Mouse (Mus musculus): Measurements from ENCODE around the gene Catsper4. TPM values are rescaled to one million over a fixed set of nuclear protein-coding genes. Genes with fewer than 3 reads are reported as not detected.

The Catsper4 gene
- polyA plus RNA-seq, 1 experiment, result not detected

DNA sequence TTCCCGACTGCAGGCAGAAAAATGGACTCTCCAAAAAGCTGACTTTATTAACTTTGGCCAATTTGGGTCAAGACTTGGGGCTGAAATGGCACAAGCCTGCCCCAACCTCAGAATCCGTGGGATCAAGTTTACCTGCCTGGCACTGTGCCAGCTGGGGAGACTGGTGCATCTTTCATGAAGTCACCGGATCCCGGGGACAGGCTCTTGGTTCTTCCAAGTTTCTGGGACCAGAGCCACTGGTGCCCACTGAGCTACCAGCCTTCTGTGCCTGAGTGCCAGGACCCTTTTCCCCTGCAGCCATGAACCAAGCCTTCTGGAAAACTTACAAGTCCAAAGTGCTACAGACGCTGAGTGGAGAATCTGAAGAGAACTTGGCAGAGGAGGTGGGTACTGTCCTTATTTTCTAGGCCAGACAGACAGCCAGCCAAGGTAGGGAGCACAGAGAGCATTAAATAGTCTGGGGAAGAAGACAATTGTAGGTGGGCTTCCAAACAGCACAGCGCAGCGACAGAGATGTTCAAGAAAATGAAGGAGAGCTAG, 19.6 kb upstream of the Catsper4 start, which contains the start of gene Gm30191:
Gene Gm30191 (plus strand): TSS at position 217 of the 540 bp plus-strand sequence.
- TF ChIP-seq POLR2A (IDR thresholded peaks at IDR 0.05; ENCODE audit: borderline replicate concordance, insufficient read depth, low read length) (no peak), CTCF (IDR thresholded peaks at IDR 0.05; ENCODE audit: borderline replicate concordance, insufficient read depth, low read depth, low read length) (no peak)
- 5% methylated on average over 7 of the region's 7 CpGs for WGBS
- H3K4me1 ChIP-seq (ENCODE audit: control insufficient read depth, insufficient read depth, low read length), result no peaks in the 10 kb centered on the region
- no peak within 1 kb of the TSS for H3K27ac ChIP-seq (ENCODE audit: insufficient read depth, low read length)
- peak; percentile 32 to 33 for DNase-seq
- H3K4me3 ChIP-seq (replicated peaks; ENCODE audit: insufficient read depth, low read depth, low read length), result no peak within 1 kb of the TSS
- H3K27me3 ChIP-seq (ENCODE audit: control insufficient read depth, insufficient read depth, low read length), result peaks cover 2% of the 10 kb centered on the region; the same call in 1 of the 2 replicates

DNA sequence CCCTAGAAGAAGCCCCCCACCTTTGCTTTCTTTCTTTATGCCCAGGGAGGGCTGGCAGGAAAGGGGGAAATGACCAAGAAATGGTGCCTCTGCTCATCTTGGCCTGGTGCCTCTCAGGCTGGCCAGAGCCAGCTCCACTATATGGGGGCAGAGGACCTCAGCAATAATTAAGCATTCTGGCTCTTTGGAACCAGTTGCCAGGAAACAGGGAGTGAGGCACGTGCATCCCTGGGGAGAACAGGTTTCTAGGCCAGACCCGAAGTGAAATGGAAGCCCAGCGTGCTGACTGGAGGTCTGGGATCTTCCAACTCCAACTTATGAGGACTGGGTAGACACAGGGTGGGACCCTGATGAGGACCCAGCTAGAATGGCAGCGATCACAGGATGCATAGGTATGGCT, 19.1 kb upstream of the Catsper4 start:
- Histone ChIP-seq H3K27me3 (ENCODE audit: control insufficient read depth, insufficient read depth, low read length) (no peaks in the 10 kb centered on the region; the same call in 1 of the 2 replicates), H3K27ac (ENCODE audit: insufficient read depth, low read length) (no peak overlapping the region), H3K4me3 (replicated peaks; ENCODE audit: insufficient read depth, low read depth, low read length) (no peak overlapping the region), H3K4me1 (ENCODE audit: control insufficient read depth, insufficient read depth, low read length) (no peaks in the 10 kb centered on the region)
- DNase-seq, result peak; percentile 21 to 30
- TF ChIP-seq POLR2A (IDR thresholded peaks at IDR 0.05; ENCODE audit: borderline replicate concordance, insufficient read depth, low read length) (no peak), CTCF (IDR thresholded peaks at IDR 0.05; ENCODE audit: borderline replicate concordance, insufficient read depth, low read depth, low read length) (no peak)
- WGBS, result 9% methylated on average over 4 of the region's 4 CpGs

DNA sequence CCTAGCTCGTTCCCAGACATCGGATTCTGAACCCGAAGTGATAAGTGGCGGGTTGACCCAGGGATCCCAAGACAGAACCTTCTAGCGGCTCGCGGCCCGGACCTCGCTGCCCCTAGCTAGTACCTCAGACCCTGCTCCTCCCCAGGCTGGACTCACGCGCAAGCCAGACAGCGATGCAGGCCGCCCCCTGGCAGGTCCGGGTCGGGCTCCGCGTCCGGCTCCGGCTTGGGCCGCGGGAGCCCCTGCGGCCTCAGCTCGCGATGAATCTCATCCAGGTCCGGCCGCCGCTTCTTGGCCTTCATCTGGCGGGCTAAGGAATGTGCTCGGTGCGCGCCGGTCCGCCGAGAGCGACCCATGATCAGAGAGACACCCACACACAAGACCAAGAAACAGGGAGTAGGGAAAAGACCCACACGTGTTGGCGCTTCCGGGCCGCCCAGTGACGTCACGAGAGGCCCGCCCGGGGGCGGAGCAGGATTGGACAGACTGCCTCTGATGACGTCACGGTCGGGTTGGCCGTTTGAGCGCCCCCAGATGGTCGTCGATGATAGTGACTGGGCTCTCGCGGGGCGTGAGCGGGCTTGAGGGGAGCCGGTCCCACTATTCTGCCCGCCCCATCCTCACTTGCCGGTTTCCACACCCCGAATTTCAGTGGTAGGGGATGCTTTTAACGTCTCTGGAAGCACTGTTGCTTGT, 18.1 kb upstream of the Catsper4 start, which contains the start of gene Zfp593:
Gene Zfp593 (minus strand): TSS at position 445 of the 696 bp plus-strand sequence.
- peak within 1 kb of the TSS; percentile 86 for H3K4me3 ChIP-seq (replicated peaks; ENCODE audit: insufficient read depth, low read depth, low read length)
- H3K4me1 ChIP-seq (ENCODE audit: control insufficient read depth, insufficient read depth, low read length), result no peaks in the 10 kb centered on the region
- DNase-seq, result peak; percentile 93 to 96
- H3K27me3 ChIP-seq (ENCODE audit: control insufficient read depth, insufficient read depth, low read length), result no peaks in the 10 kb centered on the region; the same call in 1 of the 2 replicates
- peak; percentile 48; the same call in 1 of the 2 replicates for TF ChIP-seq POLR2A (IDR thresholded peaks at IDR 0.05; ENCODE audit: borderline replicate concordance, insufficient read depth, low read length)
- peak; percentile 76 for TF ChIP-seq CTCF (IDR thresholded peaks at IDR 0.05; ENCODE audit: borderline replicate concordance, insufficient read depth, low read depth, low read length)
- under 1% methylated on average over 60 of the region's 60 CpGs for WGBS
- no peak within 1 kb of the TSS for H3K27ac ChIP-seq (ENCODE audit: insufficient read depth, low read length)

DNA sequence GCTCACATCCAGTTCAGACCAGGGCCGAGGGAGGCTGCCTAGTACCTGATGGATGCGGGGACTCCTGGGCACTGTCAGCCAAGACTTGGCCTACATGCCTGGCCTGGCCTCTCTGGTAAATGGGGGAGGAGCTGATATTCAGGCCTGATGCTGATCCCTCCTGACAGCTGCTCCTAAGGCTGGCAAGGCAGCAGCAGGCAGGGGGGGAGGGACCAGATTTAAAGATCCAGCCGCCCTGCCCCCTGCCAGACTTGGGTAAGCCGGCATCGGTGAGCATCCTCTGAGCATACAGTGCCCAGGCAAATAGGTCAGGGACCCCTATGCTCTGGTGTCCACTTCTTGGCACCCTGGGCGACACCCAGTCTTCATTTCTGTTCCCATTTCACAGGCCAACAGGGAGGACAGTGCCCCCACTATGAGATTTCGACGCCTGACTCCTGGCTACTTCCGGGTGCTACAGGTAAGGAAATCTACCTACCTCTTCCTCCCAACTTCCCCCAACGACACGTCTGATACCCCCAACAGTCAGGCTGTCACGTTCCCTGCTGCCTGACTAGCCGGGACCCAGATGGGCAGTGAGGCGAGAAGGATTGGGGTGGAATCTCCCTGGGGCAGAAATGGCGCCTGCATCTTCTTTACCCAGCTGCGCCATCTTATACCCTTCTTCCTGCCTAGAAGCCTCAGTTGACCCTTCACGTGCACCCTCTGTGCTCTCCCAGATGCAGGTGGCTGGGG, 16.5 kb upstream of the Catsper4 start, which contains the start of gene E130218I03Rik:
Gene E130218I03Rik (plus strand): TSS at position 147 of the 735 bp plus-strand sequence.
- WGBS, result 53% methylated on average over 17 of the region's 17 CpGs

DNA sequence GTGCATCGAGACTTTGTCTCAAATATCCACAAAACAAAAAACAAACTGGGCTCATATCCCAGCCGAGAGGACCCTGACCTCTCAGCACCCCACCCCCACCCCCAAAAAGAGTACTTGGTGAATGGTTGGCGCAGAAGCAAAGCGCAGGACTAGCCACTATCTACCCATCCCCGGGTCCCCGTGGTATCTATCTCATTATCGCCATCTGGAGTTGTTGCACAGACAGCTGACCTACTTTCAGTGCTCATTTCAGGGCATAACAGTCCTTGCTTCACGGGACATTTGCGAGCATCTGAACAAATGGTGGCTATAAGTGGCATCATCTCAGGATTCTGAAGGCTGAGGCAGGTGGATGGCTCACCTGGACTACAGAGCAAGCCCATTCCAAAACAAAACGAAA, 11.5 kb upstream of the Catsper4 start:
- no peak overlapping the region for H3K27ac ChIP-seq (ENCODE audit: insufficient read depth, low read length)
- peaks cover 9% of the 10 kb centered on the region; the same call in 1 of the 2 replicates for H3K4me1 ChIP-seq (ENCODE audit: control insufficient read depth, insufficient read depth, low read length)
- WGBS, result 2% methylated on average over 10 of the region's 10 CpGs
- TF ChIP-seq POLR2A (IDR thresholded peaks at IDR 0.05; ENCODE audit: borderline replicate concordance, insufficient read depth, low read length) (no peak), CTCF (IDR thresholded peaks at IDR 0.05; ENCODE audit: borderline replicate concordance, insufficient read depth, low read depth, low read length) (no peak)
- no peaks in the 10 kb centered on the region for H3K27me3 ChIP-seq (ENCODE audit: control insufficient read depth, insufficient read depth, low read length)
- DNase-seq, result peak; percentile 43 to 55
- no peak overlapping the region for H3K4me3 ChIP-seq (replicated peaks; ENCODE audit: insufficient read depth, low read depth, low read length)

More for the DNA sequence above, 16.5 kb upstream of the Catsper4 start, which contains the start of gene E130218I03Rik:
- Histone ChIP-seq H3K4me3 (replicated peaks; ENCODE audit: insufficient read depth, low read depth, low read length) (no peak within 1 kb of the TSS), H3K4me1 (ENCODE audit: control insufficient read depth, insufficient read depth, low read length) (peaks cover 3% of the 10 kb centered on the region; the same call in 1 of the 2 replicates), H3K27me3 (ENCODE audit: control insufficient read depth, insufficient read depth, low read length) (no peaks in the 10 kb centered on the region), H3K27ac (ENCODE audit: insufficient read depth, low read length) (no peak within 1 kb of the TSS)
- TF ChIP-seq CTCF (IDR thresholded peaks at IDR 0.05; ENCODE audit: borderline replicate concordance, insufficient read depth, low read depth, low read length) (no peak), POLR2A (IDR thresholded peaks at IDR 0.05; ENCODE audit: borderline replicate concordance, insufficient read depth, low read length) (no peak)
- no peak for DNase-seq

DNA sequence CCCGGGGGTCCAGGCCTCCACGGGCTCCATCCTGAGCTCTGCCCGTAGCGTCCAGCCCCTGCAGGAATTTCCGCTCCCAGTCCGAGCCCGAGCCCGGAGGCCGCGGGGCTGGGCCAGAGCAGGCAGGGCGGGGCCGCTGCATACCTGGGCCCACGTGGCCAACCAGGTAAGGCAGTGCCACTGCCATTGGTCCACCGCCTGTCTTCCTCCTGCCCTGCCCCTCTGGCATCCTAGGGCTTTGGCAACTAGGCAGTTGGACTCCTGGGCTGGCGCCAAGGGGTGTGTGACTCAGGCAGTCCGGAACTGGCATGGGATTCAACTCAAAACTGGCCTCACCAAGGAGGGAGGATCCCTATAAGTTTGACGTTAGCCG, 11.1 kb upstream of the Catsper4 start, which contains the start of gene Cnksr1:
Gene Cnksr1 (minus strand): TSS at position 121 of the 373 bp plus-strand sequence.
- H3K4me3 ChIP-seq (replicated peaks; ENCODE audit: insufficient read depth, low read depth, low read length), result peak within 1 kb of the TSS; percentile 15
- WGBS, result under 1% methylated on average over 18 of the region's 18 CpGs
- TF ChIP-seq POLR2A (IDR thresholded peaks at IDR 0.05; ENCODE audit: borderline replicate concordance, insufficient read depth, low read length), result no peak
- peaks cover 13% of the 10 kb centered on the region; the same call in 1 of the 2 replicates for H3K4me1 ChIP-seq (ENCODE audit: control insufficient read depth, insufficient read depth, low read length)
- no peak within 1 kb of the TSS for H3K27ac ChIP-seq (ENCODE audit: insufficient read depth, low read length)
- H3K27me3 ChIP-seq (ENCODE audit: control insufficient read depth, insufficient read depth, low read length), result no peaks in the 10 kb centered on the region
- peak; percentile 81 to 84 for DNase-seq

DNA sequence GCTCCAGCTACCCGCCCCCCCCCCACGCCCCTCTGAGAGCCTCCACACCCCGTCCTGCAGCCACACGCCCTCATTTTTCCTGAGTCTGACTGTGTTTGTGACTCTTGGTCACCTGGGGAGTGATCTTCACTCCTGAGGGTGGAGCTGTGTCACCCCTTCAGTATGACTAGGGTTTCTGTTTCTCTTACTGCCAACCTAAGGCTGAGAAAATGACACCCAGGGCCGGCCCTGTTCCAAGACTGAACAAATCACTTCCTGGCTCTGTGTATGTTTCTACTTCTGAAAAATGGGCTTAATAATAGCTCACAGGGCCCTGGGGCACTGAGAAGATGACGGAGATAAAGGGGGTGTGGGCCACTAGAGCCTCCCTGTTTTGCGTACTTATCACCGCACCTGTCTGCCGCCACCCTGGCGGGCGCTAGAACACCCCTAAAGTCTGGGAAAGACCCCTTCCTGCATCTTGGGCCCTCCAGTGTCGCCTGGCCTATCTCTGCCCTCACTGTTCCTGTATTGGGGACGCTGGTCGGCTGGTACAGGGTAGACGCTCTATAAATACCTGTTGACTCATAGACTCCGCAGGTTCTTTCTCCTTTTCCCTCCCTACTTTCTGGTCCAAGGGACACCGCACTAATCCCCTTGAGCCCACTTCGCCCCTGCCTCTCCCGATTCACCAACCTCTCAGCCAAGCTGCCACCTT, 10.5 kb upstream of the Catsper4 start:
- TF ChIP-seq CTCF (IDR thresholded peaks at IDR 0.05; ENCODE audit: borderline replicate concordance, insufficient read depth, low read depth, low read length) (no peak), POLR2A (IDR thresholded peaks at IDR 0.05; ENCODE audit: borderline replicate concordance, insufficient read depth, low read length) (no peak)
- Histone ChIP-seq H3K4me3 (replicated peaks; ENCODE audit: insufficient read depth, low read depth, low read length) (peak overlapping the region; percentile 14), H3K4me1 (ENCODE audit: control insufficient read depth, insufficient read depth, low read length) (peaks cover 13% of the 10 kb centered on the region; the same call in 1 of the 2 replicates), H3K27me3 (ENCODE audit: control insufficient read depth, insufficient read depth, low read length) (no peaks in the 10 kb centered on the region), H3K27ac (ENCODE audit: insufficient read depth, low read length) (no peak overlapping the region)
- no peak for DNase-seq
- WGBS, result 59% methylated on average over 19 of the region's 19 CpGs
